Mouse (Mus musculus): Measurements from ENCODE around the gene Egfem1. TPM values are rescaled to one million over a fixed set of nuclear protein-coding genes. Genes with fewer than 3 reads are reported as not detected.

The Egfem1 gene
- polyA plus RNA-seq, 1 experiment from 2014 or later: 3.3 TPM

GRCm38 (mm10) chr3:29135176-29136064 lies 53.6 kb downstream of the Egfem1 start:
- Histone ChIP-seq H3K9me3 (no peaks in the 10 kb centered on the region), H3K9ac (replicated peaks) (no peak overlapping the region), H3K4me3 (replicated peaks) (no peak overlapping the region), H3K27me3 (peaks cover 6% of the 10 kb centered on the region; the same call in 1 of the 2 replicates), H3K4me1 (replicated peaks) (peaks cover 8% of the 10 kb centered on the region), H3K27ac (no peak overlapping the region), H3K36me3 (no peaks in the 10 kb centered on the region), H3K4me2 (no peak overlapping the region)
- 29% methylated on average over 9 of the region's 9 CpGs for WGBS
- ATAC-seq (ENCODE audit: insufficient number of reproducible peaks, insufficient read depth, low FRiP score, low TSS enrichment, low read depth): no peak

GRCm38 (mm10) chr3:29136065-29136955 lies 54.5 kb downstream of the Egfem1 start:
- Histone ChIP-seq H3K4me2 (no peak overlapping the region), H3K27ac (no peak overlapping the region), H3K9me3 (no peaks in the 10 kb centered on the region), H3K4me3 (replicated peaks) (no peak overlapping the region), H3K9ac (replicated peaks) (no peak overlapping the region), H3K36me3 (no peaks in the 10 kb centered on the region), H3K4me1 (replicated peaks) (peaks cover 8% of the 10 kb centered on the region), H3K27me3 (peaks cover 6% of the 10 kb centered on the region; the same call in 1 of the 2 replicates)
- ATAC-seq (ENCODE audit: insufficient number of reproducible peaks, insufficient read depth, low FRiP score, low TSS enrichment, low read depth): no peak
- 20% methylated on average over 10 of the region's 10 CpGs for WGBS

- no peaks in the 10 kb centered on the region for H3K9me3 ChIP-seq
- no peaks in the 10 kb centered on the region for H3K36me3 ChIP-seq
- no peak overlapping the region for H3K9ac ChIP-seq (replicated peaks)
- no peaks in the 10 kb centered on the region for H3K4me1 ChIP-seq (replicated peaks)
- H3K27ac ChIP-seq: no peak overlapping the region
- no peak overlapping the region for H3K4me3 ChIP-seq (replicated peaks)
- no peak overlapping the region for H3K4me2 ChIP-seq
- 83% methylated on average over 4 of the region's 4 CpGs for WGBS
- no peaks in the 10 kb centered on the region for H3K27me3 ChIP-seq
- ATAC-seq (ENCODE audit: insufficient number of reproducible peaks, insufficient read depth, low FRiP score, low TSS enrichment, low read depth): no peak
Observed at GRCm38 (mm10) chr3:29168401-29168800, 86.6 kb downstream of the Egfem1 start.

GRCm38 (mm10) chr3:29169003-29169402 lies 87.2 kb downstream of the Egfem1 start:
- Histone ChIP-seq H3K27me3 (no peaks in the 10 kb centered on the region), H3K27ac (no peak overlapping the region), H3K36me3 (no peaks in the 10 kb centered on the region), H3K4me1 (replicated peaks) (no peaks in the 10 kb centered on the region), H3K4me3 (replicated peaks) (no peak overlapping the region), H3K9ac (replicated peaks) (no peak overlapping the region), H3K4me2 (no peak overlapping the region), H3K9me3 (no peaks in the 10 kb centered on the region)
- 75% methylated on average over 4 of the region's 4 CpGs for WGBS
- ATAC-seq (ENCODE audit: insufficient number of reproducible peaks, insufficient read depth, low FRiP score, low TSS enrichment, low read depth): no peak

- Histone ChIP-seq H3K4me1 (replicated peaks) (peaks cover 5% of the 10 kb centered on the region), H3K36me3 (no peaks in the 10 kb centered on the region), H3K27ac (no peak overlapping the region), H3K27me3 (no peaks in the 10 kb centered on the region), H3K4me2 (no peak overlapping the region), H3K4me3 (replicated peaks) (no peak overlapping the region), H3K9me3 (no peaks in the 10 kb centered on the region), H3K9ac (replicated peaks) (no peak overlapping the region)
- no peak for ATAC-seq (ENCODE audit: insufficient number of reproducible peaks, insufficient read depth, low FRiP score, low TSS enrichment, low read depth)
Observed at GRCm38 (mm10) chr3:29176991-29177390, 95.2 kb downstream of the Egfem1 start.

GRCm38 (mm10) chr3:29182988-29183387 lies 101.2 kb downstream of the Egfem1 start:
- no peak for ATAC-seq (ENCODE audit: insufficient number of reproducible peaks, insufficient read depth, low FRiP score, low TSS enrichment, low read depth)
- peaks cover 27% of the 10 kb centered on the region for H3K4me1 ChIP-seq (replicated peaks)
- no peak overlapping the region for H3K4me3 ChIP-seq (replicated peaks)
- 82% methylated on average over 10 of the region's 10 CpGs for WGBS
- H3K9me3 ChIP-seq: no peaks in the 10 kb centered on the region
- H3K4me2 ChIP-seq: no peak overlapping the region
- H3K27ac ChIP-seq: no peak overlapping the region
- H3K9ac ChIP-seq (replicated peaks): no peak overlapping the region
- H3K36me3 ChIP-seq: no peaks in the 10 kb centered on the region
- no peaks in the 10 kb centered on the region for H3K27me3 ChIP-seq

GRCm38 (mm10) chr3:29183615-29184198 lies 101.9 kb downstream of the Egfem1 start:
- H3K4me3 ChIP-seq (replicated peaks): no peak overlapping the region
- H3K36me3 ChIP-seq: no peaks in the 10 kb centered on the region
- H3K4me2 ChIP-seq: peak overlapping the region; percentile 5; the same call in 1 of the 2 replicates
- H3K27ac ChIP-seq: peak overlapping the region; percentile 23; the same call in 1 of the 2 replicates
- H3K9me3 ChIP-seq: no peaks in the 10 kb centered on the region
- 39% methylated on average over 7 of the region's 7 CpGs for WGBS
- H3K4me1 ChIP-seq (replicated peaks): peaks cover 27% of the 10 kb centered on the region
- H3K27me3 ChIP-seq: no peaks in the 10 kb centered on the region
- no peak overlapping the region for H3K9ac ChIP-seq (replicated peaks)
- peak; percentile 92 for ATAC-seq (ENCODE audit: insufficient number of reproducible peaks, insufficient read depth, low FRiP score, low TSS enrichment, low read depth)

DNA sequence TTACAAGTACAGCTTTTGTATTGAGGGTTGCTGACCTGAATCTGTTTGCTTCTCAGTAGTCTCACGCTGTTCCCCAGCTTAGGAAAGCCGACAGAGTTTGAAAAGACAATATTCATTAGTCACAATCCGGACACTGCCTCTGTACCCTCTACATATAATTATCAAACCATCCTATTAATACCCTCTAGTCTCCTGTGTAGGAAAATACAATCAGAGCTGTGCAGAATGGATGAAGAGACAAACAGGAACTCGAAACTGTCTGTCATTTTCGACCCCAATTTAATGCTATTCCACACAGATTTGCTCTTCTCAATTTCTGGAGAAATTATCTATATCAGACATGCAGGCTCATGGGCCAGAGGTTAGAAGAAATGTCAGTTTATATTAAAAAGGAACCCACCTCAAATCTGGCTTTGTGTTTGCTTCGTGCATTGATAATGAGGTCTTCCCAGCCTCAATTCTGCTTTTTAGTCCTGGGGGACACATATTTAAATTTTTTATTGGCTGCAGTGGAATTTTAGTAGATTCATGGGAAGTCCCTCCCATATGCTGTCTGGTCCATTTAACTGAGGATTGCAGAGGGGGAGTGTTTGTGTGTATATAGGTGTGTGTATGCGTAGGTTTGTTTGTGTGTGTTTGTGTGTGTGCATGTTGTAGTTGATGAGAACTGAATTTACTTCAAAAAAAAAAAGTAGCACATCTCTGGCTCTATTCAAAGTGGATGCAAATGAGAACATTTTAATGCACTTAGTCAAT lies 102.8 kb downstream of the Egfem1 start:
- H3K9ac ChIP-seq (replicated peaks): no peak overlapping the region
- no peak overlapping the region for H3K4me3 ChIP-seq (replicated peaks)
- ATAC-seq (ENCODE audit: insufficient number of reproducible peaks, insufficient read depth, low FRiP score, low TSS enrichment, low read depth): no peak
- H3K27ac ChIP-seq: 0 out of 2 replicates have a peak overlapping the region, but pooled peaks have one; percentile 23
- H3K4me1 ChIP-seq (replicated peaks): peaks cover 27% of the 10 kb centered on the region
- no peaks in the 10 kb centered on the region for H3K36me3 ChIP-seq
- H3K27me3 ChIP-seq: no peaks in the 10 kb centered on the region
- 80% methylated on average over 7 of the region's 7 CpGs for WGBS
- no peaks in the 10 kb centered on the region for H3K9me3 ChIP-seq
- H3K4me2 ChIP-seq: no peak overlapping the region

GRCm38 (mm10) chr3:29190263-29190662 lies 108.4 kb downstream of the Egfem1 start:
- H3K9me3 ChIP-seq: no peaks in the 10 kb centered on the region
- H3K9ac ChIP-seq (replicated peaks): no peak overlapping the region
- H3K4me2 ChIP-seq: no peak overlapping the region
- no peak overlapping the region for H3K27ac ChIP-seq
- no peak overlapping the region for H3K4me3 ChIP-seq (replicated peaks)
- 77% methylated on average over 6 of the region's 6 CpGs for WGBS
- no peaks in the 10 kb centered on the region for H3K36me3 ChIP-seq
- no peaks in the 10 kb centered on the region for H3K27me3 ChIP-seq
- H3K4me1 ChIP-seq (replicated peaks): no peaks in the 10 kb centered on the region
- no peak for ATAC-seq (ENCODE audit: insufficient number of reproducible peaks, insufficient read depth, low FRiP score, low TSS enrichment, low read depth)

GRCm38 (mm10) chr3:29197727-29198512 lies 116.1 kb downstream of the Egfem1 start:
- WGBS: 51% methylated on average over 10 of the region's 10 CpGs
- Histone ChIP-seq H3K27me3 (no peaks in the 10 kb centered on the region), H3K27ac (peak overlapping the region; percentile 35; the same call in 1 of the 2 replicates), H3K4me1 (replicated peaks) (peaks cover 14% of the 10 kb centered on the region; the same call in 1 of the 2 replicates), H3K9me3 (no peaks in the 10 kb centered on the region), H3K4me2 (no peak overlapping the region), H3K4me3 (replicated peaks) (no peak overlapping the region), H3K36me3 (no peaks in the 10 kb centered on the region), H3K9ac (replicated peaks) (no peak overlapping the region)
- peak; percentile 56; the same call in 1 of the 2 replicates for ATAC-seq (ENCODE audit: insufficient number of reproducible peaks, insufficient read depth, low FRiP score, low TSS enrichment, low read depth)
